Mouse (Mus musculus): ENCODE data around the gene Ces1d. TPM values are rescaled to one million over a fixed set of nuclear protein-coding genes. Genes with fewer than 3 reads are reported as not detected.

Gene Ces1d
- total RNA-seq, 2 experiments from 2014 or later, result 174 to 223 TPM

- DNase-seq (ENCODE audit: low spot score), result no peak
- intact Hi-C loops (cut with DNase I), result no loop called here
Observed at GRCm38 (mm10) chr8:93163363-93163762, 34.3 kb downstream of the Ces1d start.

GRCm38 (mm10) chr8:93151401-93151800, 46.2 kb downstream of the Ces1d start:
- intact Hi-C loops (cut with DNase I), result no loop called here
- no peak for DNase-seq (ENCODE audit: low spot score)

- no peak for DNase-seq (ENCODE audit: low spot score)
- intact Hi-C loops (cut with DNase I), result no loop called here
Observed at GRCm38 (mm10) chr8:93147331-93147730, 50.3 kb downstream of the Ces1d start.

- intact Hi-C loops (cut with DNase I), result loop anchor here (5.0 kb wide), 1 partner anchor 128 kb away; no protein-coding TSS in a partner anchor
- DNase-seq (ENCODE audit: low spot score), result no peak
Observed at GRCm38 (mm10) chr8:93140696-93141095, 56.9 kb downstream of the Ces1d start.

GRCm38 (mm10) chr8:93132196-93132595, 65.4 kb downstream of the Ces1d start:
- no peak for DNase-seq (ENCODE audit: low spot score)
- intact Hi-C loops (cut with DNase I), result no loop called here

GRCm38 (mm10) chr8:93131233-93131980, 66.2 kb downstream of the Ces1d start, which contains the start of gene Ces1c:
Gene Ces1c (minus strand): TSS chr8:93131283.
- intact Hi-C loops (cut with DNase I), result no loop called here
- DNase-seq (ENCODE audit: low spot score), result no peak

GRCm38 (mm10) chr8:93126476-93126875, 71.2 kb downstream of the Ces1d start:
- intact Hi-C loops (cut with DNase I), result no loop called here

GRCm38 (mm10) chr8:93122005-93122404, 75.6 kb downstream of the Ces1d start:
- intact Hi-C loops (cut with DNase I), result no loop called here
- no peak for DNase-seq (ENCODE audit: low spot score)

More at GRCm38 (mm10) chr8:93126476-93126875, 71.2 kb downstream of the Ces1d start:
- no peak for DNase-seq (ENCODE audit: low spot score)

Other genes starting within 250 kb of the Ces1d start
- under 1 TPM; 0.05 to 0.08 TPM for gene Slc6a2, start 237.8 kb downstream of the Ces1d start, total RNA-seq (2021)
- not detected for gene Ces1a, start 149.6 kb downstream of the Ces1d start, total RNA-seq (2021)
- not detected for gene Ces1b, start 117.8 kb downstream of the Ces1d start, total RNA-seq (2021)
- not detected for gene Ces1c, start 66.6 kb downstream of the Ces1d start, total RNA-seq (2021)
- under 1 TPM; 0.70 to 0.81 TPM for gene Ces1e, start 31.8 kb upstream of the Ces1d start, total RNA-seq (2021)
- gene Ces1f, start 81.9 kb upstream of the Ces1d start, total RNA-seq (2021), result under 1 TPM; 0.36 to 0.48 TPM
- gene Ces1g, start 139.5 kb upstream of the Ces1d start, total RNA-seq (2021), result not detected
- not detected for gene Ces1h, start 181.9 kb upstream of the Ces1d start, total RNA-seq (2021)

All from heart, postnatal 25 days (tissue).